Mouse (Mus musculus): Measurements from ENCODE around the gene Fibin. TPM values are rescaled to one million over a fixed set of nuclear protein-coding genes. Genes with fewer than 3 reads are reported as not detected.

Fibin gene
- 1 to 10 TPM; 3.3 to 3.6 TPM for total RNA-seq (2021)
- long read RNA-seq, experiment 1, partial matches to known transcripts = 0 of 2 reads
- long read RNA-seq, experiment 1, other reads (novel, unspliced or antisense) = 0 of 2 reads
- long read RNA-seq, experiment 2, transcript Fibin-201 (1 exons, 2,267 nt) = major isoform, 5 of 5 reads
- long read RNA-seq, experiment 2, partial matches to known transcripts = 0 of 5 reads
- long read RNA-seq, experiment 2, other reads (novel, unspliced or antisense) = 0 of 5 reads

GRCm38 (mm10) chr2:110362432-110363283, at the start of gene Fibin:
Gene Fibin (minus strand): TSS chr2:110363183.
- peak; percentile 26 to 41 for DNase-seq (ENCODE audit: low spot score in 2 of 2)

GRCm38 (mm10) chr2:110411428-110411827, 48.4 kb upstream of the Fibin start:
- DNase-seq (ENCODE audit: low spot score in 2 of 2) = peak; percentile 12 to 52

- no peak for DNase-seq (ENCODE audit: low spot score in 2 of 2)
These were observed 45.8 kb upstream of the Fibin start for GRCm38 (mm10) chr2:110408757-110409156.

GRCm38 (mm10) chr2:110392714-110393336, 29.8 kb upstream of the Fibin start:
- no peak for DNase-seq (ENCODE audit: low spot score in 2 of 2)

- DNase-seq (ENCODE audit: low spot score in 2 of 2) = no peak
These were observed 27.9 kb upstream of the Fibin start for GRCm38 (mm10) chr2:110390736-110391409.

GRCm38 (mm10) chr2:110379811-110380210, 16.8 kb upstream of the Fibin start:
- no peak for DNase-seq (ENCODE audit: low spot score in 2 of 2)

GRCm38 (mm10) chr2:110376660-110377059, 13.7 kb upstream of the Fibin start:
- no peak for DNase-seq (ENCODE audit: low spot score in 2 of 2)

- DNase-seq (ENCODE audit: low spot score in 2 of 2) = no peak
These were observed 12.5 kb upstream of the Fibin start for GRCm38 (mm10) chr2:110375475-110375874.

GRCm38 (mm10) chr2:110373186-110373585, 10.2 kb upstream of the Fibin start:
- no peak for DNase-seq (ENCODE audit: low spot score in 2 of 2)

- no peak for DNase-seq (ENCODE audit: low spot score in 2 of 2)
These were observed 4.5 kb upstream of the Fibin start for GRCm38 (mm10) chr2:110367382-110367887.

- no peak for DNase-seq (ENCODE audit: low spot score in 2 of 2)
These were observed 2.4 kb upstream of the Fibin start for GRCm38 (mm10) chr2:110365401-110365800.

GRCm38 (mm10) chr2:110363855-110364254, 872 bp upstream of the Fibin start:
- no peak for DNase-seq (ENCODE audit: low spot score in 2 of 2)

GRCm38 (mm10) chr2:110353302-110353970, 9.5 kb downstream of the Fibin start:
- DNase-seq (ENCODE audit: low spot score in 2 of 2) = no peak

GRCm38 (mm10) chr2:110351843-110352251, 11.1 kb downstream of the Fibin start:
- DNase-seq (ENCODE audit: low spot score in 2 of 2) = no peak

GRCm38 (mm10) chr2:110351406-110351805, 11.6 kb downstream of the Fibin start:
- no peak for DNase-seq (ENCODE audit: low spot score in 2 of 2)

GRCm38 (mm10) chr2:110328953-110329352, 34.0 kb downstream of the Fibin start:
- no peak for DNase-seq (ENCODE audit: low spot score in 2 of 2)

- DNase-seq (ENCODE audit: low spot score in 2 of 2) = no peak
These were observed 43.0 kb downstream of the Fibin start for GRCm38 (mm10) chr2:110319949-110320348.

- DNase-seq (ENCODE audit: low spot score in 2 of 2) = no peak
These were observed 43.7 kb downstream of the Fibin start for GRCm38 (mm10) chr2:110319266-110319665.

- DNase-seq (ENCODE audit: low spot score in 2 of 2) = no peak
These were observed 44.3 kb downstream of the Fibin start for GRCm38 (mm10) chr2:110318719-110319118.

GRCm38 (mm10) chr2:110316116-110316883, 46.7 kb downstream of the Fibin start:
- DNase-seq (ENCODE audit: low spot score in 2 of 2) = no peak
